Mouse (Mus musculus) thymus, adult 2 months (tissue): ENCODE results near the gene Srprb.

Experiments
- CTCF ChIP-seq: fragments of 200-500 bp; IDR thresholded peaks from 2 replicates; pipeline ENCODE4 v1.5.1; 2012; ENCODE audit warnings: mild to moderate bottlenecking, control low read depth, low read length, moderate library complexity, borderline replicate concordance; ENCODE audit not compliant: control insufficient read depth, poor library complexity, insufficient read depth; ENCODE audit errors: extremely low read depth
- POLR2A ChIP-seq: fragments of 200-500 bp; IDR thresholded peaks from 2 replicates; pipeline ENCODE4 v1.6.1; 2012; ENCODE audit warnings: mild to moderate bottlenecking, low read length, control low read depth, moderate library complexity; ENCODE audit not compliant: control insufficient read depth, poor library complexity, insufficient read depth; ENCODE audit errors: extremely low read depth

GRCm38 (mm10) chr9:103234565-103235165 lies 32.7 kb upstream of the Srprb start:
- TF ChIP-seq CTCF = no peak
- TF ChIP-seq POLR2A = no peak
